Mouse (Mus musculus) neural tube, embryonic 15.5 days (tissue): ENCODE results near the gene Ndrg3. TPM values are rescaled to one million over a fixed set of nuclear protein-coding genes. Genes with fewer than 3 reads are reported as not detected.
"Not testable (repeated sequence)": the region's sequence is repeated elsewhere in the genome, so short reads cannot be mapped to it uniquely, and the experiment has no call there.

Experiments
- ATAC-seq: fragments of 200-750 bp; cut with Nextera tagmentation; 2 replicates; pipeline ENCODE4 v1.8.0; 2017; ENCODE audit warnings: mild to moderate bottlenecking, moderate TSS enrichment, moderate library complexity; ENCODE audit not compliant: low FRiP score
- H3K27ac ChIP-seq: fragments of 300-500 bp; sonication (generic); replicated peaks from 2 replicates; pipeline ENCODE4 v1.5.1; 2015; ENCODE audit warnings: mild to moderate bottlenecking, inconsistent platforms
- H3K27me3 ChIP-seq: fragments of 300-500 bp; sonication (generic); replicated peaks from 2 replicates; pipeline ENCODE4 v1.6.1; 2015; ENCODE audit warnings: inconsistent platforms
- H3K36me3 ChIP-seq: fragments of 300-500 bp; sonication (generic); 2 replicates; pipeline ENCODE4 v1.6.1; 2015; ENCODE audit warnings: inconsistent platforms
- H3K4me1 ChIP-seq: fragments of 300-500 bp; sonication (generic); 2 replicates; pipeline ENCODE4 v1.6.1; 2015; ENCODE audit warnings: inconsistent platforms
- H3K4me2 ChIP-seq: fragments of 300-500 bp; sonication (generic); 2 replicates; pipeline ENCODE4 v1.6.1; 2015; ENCODE audit warnings: inconsistent platforms, mild to moderate bottlenecking, moderate library complexity
- H3K4me3 ChIP-seq: fragments of 300-500 bp; sonication (generic); replicated peaks from 2 replicates; pipeline ENCODE4 v1.5.1; 2015; ENCODE audit warnings: mild to moderate bottlenecking, inconsistent platforms
- H3K9ac ChIP-seq: fragments of 300-500 bp; sonication (generic); replicated peaks from 2 replicates; pipeline ENCODE4 v1.6.1; 2015; ENCODE audit warnings: mild to moderate bottlenecking, inconsistent platforms
- H3K9me3 ChIP-seq: fragments of 300-500 bp; sonication (generic); replicated peaks from 2 replicates; pipeline ENCODE4 v1.6.1; 2016; ENCODE audit warnings: inconsistent platforms
- WGBS: fragments of 180-500 bp; shearing (Covaris S2); methylation state at CpG from one replicate; pipeline ENCODE4 v1.1.7; 2015; ENCODE audit warnings: mixed read lengths; 5-methylcytosine and 5-hydroxymethylcytosine counted together
- polyA plus RNA-seq: library from polyadenylated mRNA; unstranded; fragments of >200 nt; fragmentation: Nextera tagmentation; extraction: Ambion mirVana; gene quantifications from 2 replicates; pipeline ENCODE4 v1.2.1, GENCODE M21; 2015

Gene Ndrg3
- polyA plus RNA-seq, 1 experiment from 2014 or later = 158 TPM

DNA sequence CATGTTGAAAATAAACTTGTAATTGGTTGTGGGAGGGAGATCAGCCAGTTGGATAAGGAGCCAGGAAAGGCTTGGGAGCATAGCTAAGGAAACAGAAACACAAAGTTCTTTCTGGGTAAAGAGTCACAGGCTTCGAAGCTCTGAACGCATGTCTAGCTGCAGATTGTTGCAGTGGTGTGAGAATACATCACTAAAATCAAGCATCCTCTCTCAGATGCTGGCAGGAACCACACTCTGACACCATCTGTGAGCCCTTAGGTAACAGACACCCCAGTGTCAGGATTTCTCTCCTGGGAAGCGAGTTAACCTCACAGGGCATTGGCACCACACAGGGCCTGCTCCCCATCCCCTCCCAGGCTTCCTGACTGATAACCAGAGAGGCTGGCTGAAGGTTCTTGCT, 76.3 kb downstream of the Ndrg3 start:
- H3K9ac ChIP-seq = no peak overlapping the region
- H3K27me3 ChIP-seq = no peaks in the 10 kb centered on the region
- WGBS = 86% methylated on average over 3 of the region's 3 CpGs
- no peaks in the 10 kb centered on the region for H3K36me3 ChIP-seq
- no peak overlapping the region for H3K27ac ChIP-seq
- no peaks in the 10 kb centered on the region for H3K4me1 ChIP-seq
- H3K9me3 ChIP-seq = no peaks in the 10 kb centered on the region
- no peak overlapping the region for H3K4me3 ChIP-seq
- no peak for ATAC-seq
- H3K4me2 ChIP-seq = no peak overlapping the region

DNA sequence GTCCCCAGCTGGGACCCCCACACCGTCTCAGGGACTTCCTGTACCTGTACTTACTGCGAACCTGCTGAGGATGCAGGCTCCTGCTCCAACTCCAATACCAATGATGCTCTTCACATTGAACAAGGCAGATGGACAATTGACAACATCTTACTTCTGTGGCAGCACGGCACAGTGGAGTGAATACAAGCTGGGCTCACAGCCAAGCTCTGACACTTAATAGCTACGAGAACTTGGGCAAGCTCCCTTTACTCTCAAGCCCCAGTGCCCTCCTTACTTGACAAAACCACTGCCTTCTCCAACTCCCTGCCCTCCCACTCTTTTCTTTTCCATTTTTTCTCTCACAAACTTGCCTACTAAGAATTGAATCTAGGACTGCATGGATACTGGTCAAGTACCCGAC, 78.7 kb downstream of the Ndrg3 start:
- 65% methylated on average over 5 of the region's 5 CpGs for WGBS
- no peaks in the 10 kb centered on the region for H3K4me1 ChIP-seq
- no peaks in the 10 kb centered on the region for H3K36me3 ChIP-seq
- H3K4me3 ChIP-seq = no peak overlapping the region
- no peaks in the 10 kb centered on the region for H3K9me3 ChIP-seq
- ATAC-seq = no peak
- H3K9ac ChIP-seq = no peak overlapping the region
- no peak overlapping the region for H3K27ac ChIP-seq
- H3K27me3 ChIP-seq = no peaks in the 10 kb centered on the region
- no peak overlapping the region for H3K4me2 ChIP-seq

DNA sequence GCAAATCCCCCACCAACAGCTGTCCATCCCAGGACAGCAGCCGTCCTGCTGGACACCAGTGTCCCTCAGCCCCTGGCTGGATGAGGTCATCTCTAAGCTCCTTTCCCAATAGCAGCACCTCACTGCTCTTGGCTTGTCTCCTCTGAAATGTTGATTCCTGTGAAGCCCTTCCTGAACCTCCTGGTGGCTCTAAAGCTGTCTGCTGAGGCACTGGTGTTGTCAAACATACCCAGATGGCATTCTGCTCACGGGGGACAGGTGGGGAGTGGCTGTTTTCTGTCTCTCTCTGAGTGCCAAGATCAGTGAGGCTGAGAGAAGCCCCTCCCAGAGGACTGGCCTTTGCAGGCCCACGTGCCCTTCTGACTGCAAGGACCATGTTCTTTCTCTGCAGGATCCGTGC, 85.9 kb downstream of the Ndrg3 start:
- H3K27me3 ChIP-seq, ATAC-seq, H3K4me3 ChIP-seq, H3K4me1 ChIP-seq, H3K36me3 ChIP-seq, H3K4me2 ChIP-seq, H3K9ac ChIP-seq, H3K9me3 ChIP-seq, H3K27ac ChIP-seq: not testable (repeated sequence)
- 27% methylated on average over 4 of the region's 4 CpGs for WGBS

DNA sequence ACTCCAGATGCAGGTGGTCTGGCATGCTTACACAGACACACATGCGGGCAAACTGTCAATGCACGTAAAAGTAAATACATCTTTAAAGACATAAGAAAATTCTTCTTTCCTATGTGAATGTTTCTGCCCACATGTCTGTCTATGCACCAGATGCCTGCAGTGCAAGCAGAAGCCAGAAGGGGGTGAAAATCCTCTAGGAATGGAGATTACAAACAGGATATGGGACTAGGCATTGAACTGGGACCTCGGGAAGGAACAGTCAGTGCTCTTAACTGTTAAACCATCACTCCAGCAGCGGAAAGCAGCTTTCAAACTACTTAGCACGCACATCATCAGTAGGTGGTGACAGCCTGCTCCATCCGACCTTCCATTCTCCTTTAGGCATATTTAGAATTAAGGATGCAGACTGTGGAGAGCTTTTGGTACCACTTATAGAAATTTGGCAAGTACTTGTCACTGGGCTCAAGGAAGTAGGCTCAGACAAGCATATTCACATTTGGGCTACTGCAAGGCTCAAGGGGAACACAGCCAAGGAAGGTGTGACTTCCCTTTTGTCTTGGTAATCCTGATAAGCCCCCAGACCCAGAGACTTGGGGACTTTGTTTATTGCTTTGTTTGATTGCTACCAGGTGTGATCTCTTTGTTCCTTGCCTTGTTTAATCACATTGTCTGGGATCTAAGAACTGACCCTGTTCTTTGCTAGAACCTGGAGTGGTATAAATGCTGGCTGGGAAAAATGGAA, 86.7 kb downstream of the Ndrg3 start:
- Histone ChIP-seq H3K4me1 (no peaks in the 10 kb centered on the region), H3K36me3 (no peaks in the 10 kb centered on the region), H3K4me2 (no peak overlapping the region), H3K27me3 (no peaks in the 10 kb centered on the region), H3K27ac (no peak overlapping the region), H3K4me3 (no peak overlapping the region), H3K9me3 (no peaks in the 10 kb centered on the region), H3K9ac (no peak overlapping the region)
- ATAC-seq = no peak
- WGBS = 25% methylated on average over 6 of the region's 6 CpGs

DNA sequence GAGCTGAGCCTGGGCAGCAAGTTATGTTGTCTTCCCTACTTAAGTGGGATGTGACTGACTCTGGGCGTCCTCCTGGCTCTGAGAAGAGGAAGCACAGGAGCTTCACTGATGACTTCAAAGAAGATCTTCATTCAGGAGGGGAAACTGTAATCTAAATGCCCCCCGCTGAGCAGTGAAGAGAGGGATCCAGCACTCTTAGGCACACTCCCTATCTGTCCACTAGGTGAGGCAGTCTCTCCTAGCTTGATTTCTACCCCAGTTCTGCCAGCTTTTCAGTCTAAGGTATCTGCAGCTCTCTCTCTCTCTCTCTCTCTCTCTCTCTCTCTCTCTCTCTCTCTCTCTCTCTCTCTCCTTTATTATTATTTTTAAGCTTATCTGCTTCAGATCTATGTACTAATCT, 88.5 kb downstream of the Ndrg3 start:
- H3K27ac ChIP-seq = no peak overlapping the region
- 28% methylated on average over 2 of the region's 2 CpGs for WGBS

DNA sequence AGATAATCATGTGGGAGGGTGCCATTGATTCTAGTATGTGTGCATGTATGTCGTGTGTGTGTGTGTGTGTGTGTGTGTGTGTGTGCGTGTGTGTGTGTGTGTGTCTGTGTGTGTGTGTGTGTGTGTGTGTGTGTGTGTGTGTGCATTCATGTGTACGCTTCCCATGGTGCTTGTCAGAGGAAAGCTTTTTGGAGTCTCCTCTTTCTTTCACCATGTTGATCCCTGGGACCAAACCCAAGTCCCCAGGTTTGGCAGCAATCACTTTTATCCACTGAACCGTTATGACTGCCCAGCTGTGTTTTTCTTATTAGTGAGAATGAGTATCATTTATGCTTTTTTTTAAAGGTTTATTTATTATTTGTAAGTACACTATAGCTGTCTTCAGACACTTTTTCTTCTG, 89.4 kb downstream of the Ndrg3 start:
- not testable (repeated sequence) for H3K27ac ChIP-seq, H3K27me3 ChIP-seq, ATAC-seq, H3K9me3 ChIP-seq, H3K36me3 ChIP-seq, H3K4me3 ChIP-seq, H3K4me2 ChIP-seq, H3K9ac ChIP-seq, H3K4me1 ChIP-seq
- 70% methylated on average over 4 of the region's 4 CpGs for WGBS

More for the DNA sequence above, 88.5 kb downstream of the Ndrg3 start:
- no peak overlapping the region for H3K4me2 ChIP-seq
- H3K27me3 ChIP-seq = no peaks in the 10 kb centered on the region
- H3K36me3 ChIP-seq = no peaks in the 10 kb centered on the region
- H3K4me1 ChIP-seq = peaks cover 1% of the 10 kb centered on the region
- H3K9ac ChIP-seq = no peak overlapping the region
- no peak overlapping the region for H3K4me3 ChIP-seq
- ATAC-seq = no peak
- no peaks in the 10 kb centered on the region for H3K9me3 ChIP-seq

DNA sequence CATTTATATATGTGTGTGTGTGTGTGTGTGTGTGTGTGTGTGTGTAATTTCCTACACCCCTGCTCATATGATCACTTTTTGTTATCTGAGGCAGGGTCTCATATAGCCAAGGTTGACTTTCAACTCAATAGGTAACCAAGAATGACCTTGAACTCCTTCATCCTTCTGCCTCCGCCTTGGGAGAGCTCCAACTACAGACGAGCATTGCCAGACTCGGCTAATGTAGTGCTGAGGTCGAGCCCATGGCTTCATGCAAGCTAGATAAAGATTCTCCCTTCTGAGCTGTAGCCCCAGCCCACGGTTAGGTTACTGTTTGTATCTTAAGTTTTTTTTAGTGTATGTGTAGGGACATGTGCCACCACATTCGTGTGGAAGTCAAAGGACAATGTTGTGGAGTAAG, 90.0 kb downstream of the Ndrg3 start:
- Histone ChIP-seq H3K27ac (no peak overlapping the region), H3K4me2 (no peak overlapping the region), H3K36me3 (no peaks in the 10 kb centered on the region), H3K9me3 (no peaks in the 10 kb centered on the region), H3K9ac (no peak overlapping the region), H3K27me3 (no peaks in the 10 kb centered on the region), H3K4me1 (peaks cover 6% of the 10 kb centered on the region), H3K4me3 (no peak overlapping the region)
- ATAC-seq = no peak
- WGBS = 80% methylated on average over 6 of the region's 6 CpGs

DNA sequence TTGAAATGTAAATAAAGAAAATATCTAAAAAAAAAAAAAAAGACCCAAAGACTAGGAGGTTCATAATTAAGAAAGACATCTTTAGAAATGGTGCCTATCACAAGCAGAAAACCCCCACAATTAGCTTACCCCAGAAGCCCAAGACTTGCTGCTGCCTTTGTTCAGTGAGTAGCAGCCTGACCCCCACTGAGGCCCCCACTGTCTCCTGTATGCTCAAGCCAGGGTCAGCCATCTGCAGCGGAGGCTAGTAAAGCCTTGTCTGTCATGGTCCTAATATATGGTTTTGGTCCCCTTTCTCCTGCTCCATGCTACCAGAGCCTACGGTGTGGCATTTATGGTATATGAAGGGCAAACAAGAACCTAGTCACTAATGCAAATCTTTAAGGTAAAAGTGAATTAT, 90.5 kb downstream of the Ndrg3 start:
- no peak for ATAC-seq
- Histone ChIP-seq H3K27me3 (no peaks in the 10 kb centered on the region), H3K9me3 (no peaks in the 10 kb centered on the region), H3K27ac (no peak overlapping the region), H3K36me3 (no peaks in the 10 kb centered on the region), H3K9ac (no peak overlapping the region), H3K4me2 (no peak overlapping the region), H3K4me3 (no peak overlapping the region), H3K4me1 (peaks cover 6% of the 10 kb centered on the region)
- WGBS = 47% methylated on average over 2 of the region's 2 CpGs

DNA sequence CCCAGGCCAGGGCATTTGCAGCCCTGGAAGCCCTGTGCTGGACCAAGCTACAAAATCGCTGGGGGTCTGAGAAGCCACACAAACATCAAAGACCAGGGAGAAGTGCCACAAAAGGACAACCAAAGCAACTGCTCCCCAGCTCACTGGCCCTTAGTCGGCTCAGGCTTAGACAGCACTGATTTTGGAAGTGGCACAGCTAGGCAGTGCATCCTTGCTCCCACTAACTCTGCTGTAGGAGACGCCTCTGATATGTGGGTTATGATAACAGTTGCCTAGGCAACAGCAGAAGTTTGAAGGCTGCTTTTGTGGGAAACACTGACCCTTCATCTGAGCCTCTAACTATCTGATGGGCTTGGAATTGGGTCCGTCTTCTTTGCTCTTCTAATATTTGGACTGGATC, 92.7 kb downstream of the Ndrg3 start:
- H3K9ac ChIP-seq = no peak overlapping the region
- H3K4me2 ChIP-seq = no peak overlapping the region
- 73% methylated on average over 4 of the region's 4 CpGs for WGBS
- no peaks in the 10 kb centered on the region for H3K36me3 ChIP-seq
- H3K4me1 ChIP-seq = peaks cover 6% of the 10 kb centered on the region
- no peak overlapping the region for H3K27ac ChIP-seq
- H3K9me3 ChIP-seq = no peaks in the 10 kb centered on the region
- no peak overlapping the region for H3K4me3 ChIP-seq
- ATAC-seq = no peak
- H3K27me3 ChIP-seq = no peaks in the 10 kb centered on the region

DNA sequence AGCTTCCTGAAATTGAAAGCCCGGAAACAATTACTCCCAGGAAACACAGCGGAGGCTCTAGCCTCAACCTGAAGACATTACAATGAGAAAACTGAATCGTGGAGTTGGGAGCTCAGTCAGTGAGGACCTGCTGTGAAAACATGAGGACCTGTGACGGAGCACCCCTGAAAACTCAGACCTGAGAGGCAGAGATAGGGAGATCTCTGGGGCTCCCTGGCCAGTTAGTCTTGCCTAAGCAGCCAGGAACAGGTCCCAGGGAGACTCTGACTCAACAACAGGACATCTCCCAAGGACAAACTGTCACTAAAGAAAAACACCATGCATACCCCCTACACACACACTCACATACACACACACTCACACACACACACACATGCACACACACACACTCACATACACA, 93.5 kb downstream of the Ndrg3 start:
- no peak overlapping the region for H3K4me3 ChIP-seq
- peaks cover 6% of the 10 kb centered on the region for H3K4me1 ChIP-seq
- H3K36me3 ChIP-seq = no peaks in the 10 kb centered on the region
- no peaks in the 10 kb centered on the region for H3K9me3 ChIP-seq
- no peak overlapping the region for H3K4me2 ChIP-seq
- H3K9ac ChIP-seq = no peak overlapping the region
- ATAC-seq = no peak
- H3K27ac ChIP-seq = no peak overlapping the region; the same call in 1 of the 2 replicates
- WGBS = 57% methylated on average over 4 of the region's 4 CpGs
- H3K27me3 ChIP-seq = no peaks in the 10 kb centered on the region

DNA sequence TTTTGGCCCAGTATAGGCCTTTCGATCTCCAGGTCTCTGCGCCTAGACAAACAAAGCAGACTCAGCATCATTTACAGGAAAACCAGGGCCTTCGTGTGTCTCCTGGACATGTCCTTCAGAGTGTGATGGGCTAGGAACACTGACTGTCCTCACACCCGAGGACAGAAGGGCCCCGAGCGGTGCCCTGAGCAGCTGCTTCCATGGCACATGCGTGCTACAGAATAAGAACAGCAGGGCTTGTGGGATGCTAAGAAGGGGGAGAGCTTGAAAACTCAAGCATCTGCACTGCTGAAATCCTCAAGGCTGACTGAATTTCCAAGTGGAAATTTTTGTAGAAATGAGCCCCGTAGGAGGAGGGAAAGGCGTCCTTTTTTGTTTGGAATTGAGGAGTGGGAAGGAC, 94.8 kb downstream of the Ndrg3 start:
- Histone ChIP-seq H3K27ac (no peak overlapping the region), H3K27me3 (no peaks in the 10 kb centered on the region), H3K4me1 (peaks cover 11% of the 10 kb centered on the region), H3K36me3 (no peaks in the 10 kb centered on the region), H3K4me2 (no peak overlapping the region), H3K9me3 (no peaks in the 10 kb centered on the region), H3K9ac (no peak overlapping the region), H3K4me3 (no peak overlapping the region)
- ATAC-seq = no peak
- WGBS = 85% methylated on average over 9 of the region's 9 CpGs

DNA sequence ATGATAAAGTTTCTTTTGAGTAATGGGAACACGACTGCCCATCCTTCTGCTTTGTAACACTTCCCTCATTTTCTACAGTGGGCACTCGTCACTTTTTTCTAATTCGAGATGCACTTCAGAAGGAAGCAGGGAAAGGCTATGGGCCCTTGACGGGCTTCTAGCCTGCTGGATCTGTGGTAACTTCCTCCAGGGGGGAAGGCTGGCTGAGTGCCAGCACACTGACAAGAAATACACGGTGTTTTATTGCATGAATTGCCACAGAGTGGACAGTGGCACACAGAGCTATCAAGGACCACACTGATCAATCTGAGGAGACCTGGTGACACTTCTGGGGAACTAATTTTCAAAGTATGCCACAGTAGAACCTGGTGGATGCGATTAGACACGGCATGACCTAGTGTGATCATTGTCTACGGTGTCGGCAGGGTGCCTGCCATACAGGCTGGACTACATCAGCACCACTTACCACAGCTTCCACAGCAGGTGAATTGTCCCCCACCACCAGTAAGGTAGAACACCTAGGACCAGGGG, 95.4 kb downstream of the Ndrg3 start:
- no peaks in the 10 kb centered on the region for H3K9me3 ChIP-seq
- no peak overlapping the region for H3K4me3 ChIP-seq
- peaks cover 13% of the 10 kb centered on the region for H3K4me1 ChIP-seq
- no peaks in the 10 kb centered on the region for H3K36me3 ChIP-seq
- 73% methylated on average over 9 of the region's 9 CpGs for WGBS
- no peak overlapping the region for H3K9ac ChIP-seq
- H3K4me2 ChIP-seq = no peak overlapping the region
- H3K27me3 ChIP-seq = no peaks in the 10 kb centered on the region
- H3K27ac ChIP-seq = no peak overlapping the region
- ATAC-seq = no peak
